In genomic region chr4:46182181-46182580, GRCm38 (mm10) we compare ENCODE assay signal across 14 mouse cellular contexts.
"Had no signal": no experiment of that assay in that cellular context is flagged by ENCODE, and none has a peak within 500 bp of the region (broad histone marks: within the 10 kb centered on the region; RNA-seq: fewer than 3 reads in every experiment).

No protein-coding gene starts in this region.

- H3K9me3 ChIP-seq: kidney, embryonic 15.5 days; limb, embryonic 13.5 days; liver, embryonic 15.5 days; megakaryocyte, embryonic 14.5 days had no signal

- H3K9ac ChIP-seq: kidney, embryonic 15.5 days; limb, embryonic 13.5 days; liver, embryonic 15.5 days; lung, embryonic 14.5 days had no signal

- DNase-seq: kidney, adult 2 months; kidney, postnatal 14 days; left cerebral cortex, postnatal 4 days; lung, embryonic 14.5 days; lung, postnatal 10 days; lung, postnatal 4 days; right cerebral cortex, postnatal 14 days had no signal

- H3K4me1 ChIP-seq: kidney, embryonic 15.5 days; liver, embryonic 15.5 days had no signal

- H3K4me2 ChIP-seq: kidney, embryonic 15.5 days; limb, embryonic 13.5 days; liver, embryonic 15.5 days; lung, embryonic 14.5 days; midbrain, embryonic 11.5 days had no signal

- ATAC-seq: midbrain, embryonic 16.5 days had no signal

- H3K4me3 ChIP-seq: kidney, embryonic 15.5 days; limb, embryonic 13.5 days; liver, embryonic 15.5 days; megakaryocyte, embryonic 14.5 days had no signal

- H3K27ac ChIP-seq: kidney, embryonic 15.5 days; limb, embryonic 13.5 days; liver, embryonic 15.5 days; stomach, postnatal 0 days had no signal

- H3K27me3 ChIP-seq: kidney, embryonic 15.5 days; limb, embryonic 13.5 days; liver, embryonic 15.5 days; megakaryocyte, embryonic 14.5 days had no signal
